Mouse (Mus musculus) limb, embryonic 15.5 days (tissue): ENCODE measurements around the gene Camk1d. TPM values are rescaled to one million over a fixed set of nuclear protein-coding genes. Genes with fewer than 3 reads are reported as not detected.

Experiments
- ATAC-seq: fragments of 200-750 bp; cut with Nextera tagmentation; 2 replicates; pipeline ENCODE4 v1.8.0; 2017; ENCODE audit warnings: low read depth, moderate TSS enrichment; ENCODE audit not compliant: insufficient number of reproducible peaks, low FRiP score, low TSS enrichment
- H3K27ac ChIP-seq: fragments of 300-500 bp; sonication (generic); 2 replicates; pipeline ENCODE4 v1.5.1; 2015; ENCODE audit warnings: moderate library complexity, mild to moderate bottlenecking, inconsistent platforms
- H3K27me3 ChIP-seq: fragments of 300-500 bp; sonication (generic); 2 replicates; pipeline ENCODE4 v1.6.1; 2015; ENCODE audit warnings: inconsistent platforms
- H3K36me3 ChIP-seq: fragments of 300-500 bp; sonication (generic); 2 replicates; pipeline ENCODE4 v1.6.1; 2015; ENCODE audit warnings: inconsistent platforms
- H3K4me1 ChIP-seq: fragments of 300-500 bp; sonication (generic); 2 replicates; pipeline ENCODE4 v1.6.1; 2015; ENCODE audit warnings: inconsistent platforms
- H3K4me2 ChIP-seq: fragments of 300-500 bp; sonication (generic); 2 replicates; pipeline ENCODE4 v1.6.1; 2015; ENCODE audit warnings: mild to moderate bottlenecking, inconsistent platforms
- H3K4me3 ChIP-seq: fragments of 300-500 bp; sonication (generic); 2 replicates; pipeline ENCODE4 v1.5.1; 2015; ENCODE audit warnings: mild to moderate bottlenecking, inconsistent platforms
- H3K9ac ChIP-seq: fragments of 300-500 bp; sonication (generic); 2 replicates; pipeline ENCODE4 v1.6.1; 2015; ENCODE audit warnings: inconsistent platforms
- H3K9me3 ChIP-seq: fragments of 300-500 bp; sonication (generic); 2 replicates; pipeline ENCODE4 v1.6.1; 2016; ENCODE audit warnings: inconsistent platforms
- whole genome bisulfite sequencing: fragments of 180-500 bp; shearing (Covaris S2); methylation state at CpG from one replicate; pipeline ENCODE4 v1.1.7; 2015; 5-methylcytosine and 5-hydroxymethylcytosine counted together
- polyA plus RNA-seq: library from polyadenylated mRNA; unstranded; fragments of >200 nt; fragmentation: Nextera tagmentation; extraction: Ambion mirVana; gene quantifications from 2 replicates; pipeline ENCODE4 v1.2.1, GENCODE M21; 2015

Gene Camk1d
- polyA plus RNA-seq, 1 experiment from 2014 or later: 8.4 TPM

GRCm38 (mm10) chr2:5451654-5452053 is 262.7 kb downstream of the Camk1d start:
- H3K36me3 ChIP-seq: no peaks in the 10 kb centered on the region
- no peaks in the 10 kb centered on the region for H3K27me3 ChIP-seq
- no peak overlapping the region for H3K27ac ChIP-seq
- no peak for ATAC-seq
- WGBS: 81% methylated on average over 2 of the region's 2 CpGs
- H3K9ac ChIP-seq: no peak overlapping the region
- no peak overlapping the region for H3K4me2 ChIP-seq
- H3K9me3 ChIP-seq: no peaks in the 10 kb centered on the region
- no peak overlapping the region for H3K4me3 ChIP-seq
- H3K4me1 ChIP-seq: no peaks in the 10 kb centered on the region

GRCm38 (mm10) chr2:5445357-5445756 is 269.0 kb downstream of the Camk1d start:
- ATAC-seq: no peak
- no peaks in the 10 kb centered on the region for H3K27me3 ChIP-seq
- 84% methylated on average over 5 of the region's 5 CpGs for WGBS
- no peak overlapping the region for H3K9ac ChIP-seq
- H3K4me3 ChIP-seq: no peak overlapping the region
- H3K27ac ChIP-seq: no peak overlapping the region
- no peaks in the 10 kb centered on the region for H3K4me1 ChIP-seq
- no peak overlapping the region for H3K4me2 ChIP-seq
- no peaks in the 10 kb centered on the region for H3K36me3 ChIP-seq
- no peaks in the 10 kb centered on the region for H3K9me3 ChIP-seq

GRCm38 (mm10) chr2:5437690-5438089 is 276.6 kb downstream of the Camk1d start:
- Histone ChIP-seq H3K9ac (no peak overlapping the region), H3K27me3 (no peaks in the 10 kb centered on the region), H3K4me3 (no peak overlapping the region), H3K4me2 (no peak overlapping the region), H3K27ac (no peak overlapping the region), H3K9me3 (no peaks in the 10 kb centered on the region), H3K4me1 (no peaks in the 10 kb centered on the region), H3K36me3 (no peaks in the 10 kb centered on the region)
- ATAC-seq: no peak
- 50% methylated on average over 2 of the region's 2 CpGs for WGBS

- Histone ChIP-seq H3K4me3 (no peak overlapping the region), H3K9ac (no peak overlapping the region), H3K36me3 (no peaks in the 10 kb centered on the region), H3K27ac (no peak overlapping the region), H3K9me3 (no peaks in the 10 kb centered on the region), H3K27me3 (no peaks in the 10 kb centered on the region), H3K4me2 (no peak overlapping the region), H3K4me1 (no peaks in the 10 kb centered on the region)
- no peak for ATAC-seq
- WGBS: 74% methylated on average over 16 of the region's 16 CpGs
Observed at GRCm38 (mm10) chr2:5435587-5436253, 278.6 kb downstream of the Camk1d start.

- no peak overlapping the region for H3K4me3 ChIP-seq
- WGBS: 47% methylated on average over 2 of the region's 2 CpGs
- H3K4me1 ChIP-seq: no peaks in the 10 kb centered on the region
- H3K36me3 ChIP-seq: no peaks in the 10 kb centered on the region
- H3K9me3 ChIP-seq: no peaks in the 10 kb centered on the region
- no peak overlapping the region for H3K4me2 ChIP-seq
- no peak overlapping the region for H3K27ac ChIP-seq
- no peak for ATAC-seq
- no peaks in the 10 kb centered on the region for H3K27me3 ChIP-seq
- H3K9ac ChIP-seq: no peak overlapping the region
Observed at GRCm38 (mm10) chr2:5431309-5431708, 283.0 kb downstream of the Camk1d start.

- no peaks in the 10 kb centered on the region for H3K36me3 ChIP-seq
- 78% methylated on average over 8 of the region's 8 CpGs for WGBS
- H3K9me3 ChIP-seq: no peaks in the 10 kb centered on the region
- H3K9ac ChIP-seq: no peak overlapping the region
- ATAC-seq: no peak
- H3K4me1 ChIP-seq: no peaks in the 10 kb centered on the region
- H3K27me3 ChIP-seq: no peaks in the 10 kb centered on the region
- H3K27ac ChIP-seq: no peak overlapping the region
- no peak overlapping the region for H3K4me2 ChIP-seq
- H3K4me3 ChIP-seq: no peak overlapping the region
Observed at GRCm38 (mm10) chr2:5429921-5430320, 284.4 kb downstream of the Camk1d start.

GRCm38 (mm10) chr2:5426110-5426509 is 288.2 kb downstream of the Camk1d start:
- H3K27ac ChIP-seq: no peak overlapping the region
- no peak for ATAC-seq
- no peak overlapping the region for H3K9ac ChIP-seq
- WGBS: 41% methylated on average over 2 of the region's 2 CpGs
- H3K27me3 ChIP-seq: no peaks in the 10 kb centered on the region
- H3K36me3 ChIP-seq: no peaks in the 10 kb centered on the region
- H3K4me3 ChIP-seq: no peak overlapping the region
- no peaks in the 10 kb centered on the region for H3K9me3 ChIP-seq
- no peaks in the 10 kb centered on the region for H3K4me1 ChIP-seq
- no peak overlapping the region for H3K4me2 ChIP-seq

- no peaks in the 10 kb centered on the region for H3K4me1 ChIP-seq
- H3K36me3 ChIP-seq: no peaks in the 10 kb centered on the region
- no peak overlapping the region for H3K9ac ChIP-seq
- no peaks in the 10 kb centered on the region for H3K27me3 ChIP-seq
- H3K27ac ChIP-seq: no peak overlapping the region
- H3K9me3 ChIP-seq: no peaks in the 10 kb centered on the region
- H3K4me2 ChIP-seq: no peak overlapping the region
- WGBS: 70% methylated on average over 3 of the region's 3 CpGs
- no peak for ATAC-seq
- H3K4me3 ChIP-seq: no peak overlapping the region
Observed at GRCm38 (mm10) chr2:5425612-5426011, 288.7 kb downstream of the Camk1d start.

- 31% methylated on average over 5 of the region's 5 CpGs for WGBS
- H3K27ac ChIP-seq: no peak overlapping the region
- H3K27me3 ChIP-seq: no peaks in the 10 kb centered on the region
- H3K36me3 ChIP-seq: no peaks in the 10 kb centered on the region
- no peak overlapping the region for H3K9ac ChIP-seq
- no peak overlapping the region for H3K4me3 ChIP-seq
- H3K9me3 ChIP-seq: no peaks in the 10 kb centered on the region
- no peak for ATAC-seq
- peaks cover 4% of the 10 kb centered on the region; the same call in 1 of the 2 replicates for H3K4me1 ChIP-seq
- H3K4me2 ChIP-seq: no peak overlapping the region
Observed at GRCm38 (mm10) chr2:5420621-5421196, 293.6 kb downstream of the Camk1d start.

GRCm38 (mm10) chr2:5418802-5419201 is 295.5 kb downstream of the Camk1d start:
- Histone ChIP-seq H3K9me3 (no peaks in the 10 kb centered on the region), H3K4me1 (peaks cover 4% of the 10 kb centered on the region; the same call in 1 of the 2 replicates), H3K36me3 (no peaks in the 10 kb centered on the region), H3K4me2 (no peak overlapping the region), H3K9ac (no peak overlapping the region), H3K4me3 (no peak overlapping the region), H3K27ac (no peak overlapping the region), H3K27me3 (no peaks in the 10 kb centered on the region)
- no peak for ATAC-seq
- WGBS: 80% methylated on average over 4 of the region's 4 CpGs

GRCm38 (mm10) chr2:5417158-5418032 is 296.9 kb downstream of the Camk1d start:
- Histone ChIP-seq H3K9ac (no peak overlapping the region), H3K4me2 (no peak overlapping the region), H3K9me3 (no peaks in the 10 kb centered on the region), H3K4me1 (peaks cover 4% of the 10 kb centered on the region; the same call in 1 of the 2 replicates), H3K27me3 (no peaks in the 10 kb centered on the region), H3K36me3 (no peaks in the 10 kb centered on the region), H3K27ac (no peak overlapping the region), H3K4me3 (no peak overlapping the region)
- WGBS: 63% methylated on average over 6 of the region's 6 CpGs
- ATAC-seq: no peak

GRCm38 (mm10) chr2:5411774-5412173 is 302.5 kb downstream of the Camk1d start:
- Histone ChIP-seq H3K4me1 (no peaks in the 10 kb centered on the region), H3K4me2 (no peak overlapping the region), H3K4me3 (no peak overlapping the region), H3K27me3 (no peaks in the 10 kb centered on the region), H3K9me3 (no peaks in the 10 kb centered on the region), H3K9ac (no peak overlapping the region), H3K36me3 (no peaks in the 10 kb centered on the region), H3K27ac (no peak overlapping the region)
- ATAC-seq: no peak
- WGBS: 37% methylated on average over 2 of the region's 2 CpGs
